Mouse (Mus musculus): Measurements from ENCODE around the gene Rhoa.
"Not testable (repeated sequence)": the region's sequence is repeated elsewhere in the genome, so short reads cannot be mapped to it uniquely, and the experiment has no call there.

Gene Rhoa

GRCm38 (mm10) chr9:108289347-108289746 is 16.6 kb upstream of the Rhoa start:
- DNase-seq, result no peak

DNA sequence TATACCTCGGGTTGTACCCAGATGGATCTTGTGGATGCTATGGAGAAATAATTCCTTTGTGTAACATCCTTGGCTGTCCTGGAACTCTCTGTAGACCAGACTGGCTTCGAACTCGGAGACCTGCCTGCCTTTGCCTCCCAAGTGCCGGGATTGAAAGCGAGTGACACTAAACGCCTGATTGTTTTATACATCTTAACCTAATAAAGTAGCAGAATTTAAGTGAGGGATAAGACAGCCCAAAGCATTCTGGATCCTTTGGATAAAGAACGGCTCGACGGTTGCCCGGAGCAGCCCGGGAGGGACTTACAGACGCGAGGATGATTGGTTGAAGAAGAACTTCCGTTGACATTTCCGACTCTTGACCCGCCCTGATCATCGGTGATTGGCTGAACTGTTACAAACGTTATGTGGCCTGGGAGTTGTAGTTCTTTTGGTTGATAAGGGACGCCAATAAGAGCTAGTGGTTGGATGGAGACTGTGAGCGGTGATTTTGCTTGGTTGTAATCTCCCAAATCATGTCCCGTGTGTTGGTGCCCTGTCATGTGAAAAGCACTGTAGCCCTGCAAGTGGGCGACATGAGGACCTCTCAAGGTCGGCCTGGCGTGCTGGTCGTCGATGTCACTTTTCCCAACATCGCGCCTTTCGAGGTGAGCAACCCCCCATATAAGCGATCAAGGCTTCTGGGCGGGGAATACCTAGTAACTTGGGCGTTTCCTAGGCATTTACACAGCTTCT is 15.7 kb upstream of the Rhoa start, which contains the start of gene Nicn1:
TSS of gene Nicn1 (plus strand) at position 414 of the 735 bp plus-strand sequence.
- peak; percentile 95 for DNase-seq

DNA sequence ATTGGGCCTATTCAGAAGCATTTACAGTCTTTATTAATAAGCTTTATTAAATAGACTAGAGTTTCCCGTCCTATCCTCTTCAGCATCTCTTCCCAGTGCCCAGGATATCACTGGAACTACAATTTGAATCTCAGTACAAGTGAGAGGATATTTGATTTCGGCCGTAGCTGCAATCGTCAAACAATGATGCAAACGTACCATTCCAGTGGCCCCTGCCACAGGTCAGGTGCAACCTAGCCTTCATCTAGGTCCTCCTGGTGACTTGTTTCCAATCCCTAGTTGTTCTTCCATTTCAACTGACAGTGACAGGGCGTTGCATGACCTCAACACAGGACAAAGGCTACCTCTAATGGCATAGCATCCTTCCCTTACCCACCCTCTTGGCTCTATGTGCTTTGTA is 15.2 kb upstream of the Rhoa start:
- no peak for DNase-seq

DNA sequence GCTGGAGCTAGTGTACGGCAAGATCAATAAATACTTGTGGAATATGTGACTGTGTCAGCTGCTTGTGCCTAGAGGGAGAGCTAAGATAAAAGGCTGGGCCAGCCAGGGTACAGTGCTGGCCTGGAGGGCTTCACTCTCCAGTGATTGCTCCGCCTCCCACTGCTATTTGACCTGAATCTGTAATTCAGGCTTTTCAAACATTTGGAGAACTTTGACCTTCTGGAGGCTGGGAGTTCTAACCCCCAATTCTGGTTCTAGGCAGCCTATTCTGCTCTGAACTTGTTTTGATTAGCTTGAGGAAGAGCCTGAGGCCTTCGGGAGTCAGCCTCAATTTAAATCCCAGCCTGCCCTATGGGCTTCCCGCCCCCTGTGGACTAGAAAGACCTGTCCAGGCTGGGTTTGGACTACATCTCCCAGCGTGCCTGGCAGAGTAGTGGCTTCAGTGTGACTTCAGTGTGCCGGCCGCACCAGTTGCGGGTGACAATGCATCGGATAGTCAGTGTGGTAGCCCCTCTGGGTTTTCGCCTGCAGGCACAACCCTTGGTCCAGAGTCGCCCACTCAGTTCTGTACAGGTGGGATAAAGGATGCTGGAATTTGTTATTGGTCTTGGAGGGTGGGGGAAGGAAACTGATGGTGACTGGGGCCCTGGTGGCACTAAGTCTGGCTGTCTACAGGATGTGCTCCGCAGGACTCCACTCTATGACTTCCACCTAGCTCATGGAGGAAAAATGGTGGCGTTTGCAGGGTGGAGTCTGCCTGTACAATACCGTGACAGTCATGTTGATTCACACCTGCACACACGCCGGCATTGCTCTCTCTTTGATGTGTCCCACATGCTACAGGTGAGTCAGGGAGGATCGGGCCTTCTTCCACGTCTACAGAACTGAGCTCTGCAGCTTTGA is 9.2 kb upstream of the Rhoa start, which contains the start of gene Amt:
TSS of gene Amt (plus strand) at position 401 of the 903 bp plus-strand sequence.
- peak; percentile 63 for DNase-seq

GRCm38 (mm10) chr9:108301853-108302252 is 4.1 kb upstream of the Rhoa start:
- no peak for DNase-seq

- DNase-seq, result no peak
Measured at GRCm38 (mm10) chr9:108304716-108305115, 1.2 kb upstream of the Rhoa start.

- DNase-seq, result no peak
Measured at GRCm38 (mm10) chr9:108305170-108305569, 759 bp upstream of the Rhoa start.

DNA sequence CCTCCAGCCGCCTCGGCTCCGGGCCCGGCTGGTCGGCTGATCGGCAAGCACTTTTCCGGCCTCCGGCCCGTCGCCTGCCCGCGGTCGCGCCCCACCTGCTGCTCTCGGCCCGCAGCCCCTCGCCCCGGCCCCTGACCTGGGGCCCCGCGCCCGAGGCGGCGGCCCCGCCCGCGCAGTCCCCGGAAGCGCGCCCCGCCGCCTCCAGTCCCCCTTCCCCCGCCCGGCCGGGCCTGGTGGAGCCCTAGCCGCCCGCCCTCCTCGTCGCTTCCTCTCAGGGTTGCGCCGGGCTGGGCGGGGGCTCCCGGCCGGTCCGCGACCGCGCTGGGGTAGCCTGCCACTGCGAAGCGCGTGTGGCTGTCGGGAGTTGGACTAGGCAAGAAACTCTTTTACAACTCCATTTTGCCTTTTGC is 647 bp downstream of the Rhoa start:
- no peak for DNase-seq

GRCm38 (mm10) chr9:108307021-108307807 is 1.3 kb downstream of the Rhoa start:
- no peak for DNase-seq

- DNase-seq, result no peak
Measured at GRCm38 (mm10) chr9:108308141-108308540, 2.2 kb downstream of the Rhoa start.

DNA sequence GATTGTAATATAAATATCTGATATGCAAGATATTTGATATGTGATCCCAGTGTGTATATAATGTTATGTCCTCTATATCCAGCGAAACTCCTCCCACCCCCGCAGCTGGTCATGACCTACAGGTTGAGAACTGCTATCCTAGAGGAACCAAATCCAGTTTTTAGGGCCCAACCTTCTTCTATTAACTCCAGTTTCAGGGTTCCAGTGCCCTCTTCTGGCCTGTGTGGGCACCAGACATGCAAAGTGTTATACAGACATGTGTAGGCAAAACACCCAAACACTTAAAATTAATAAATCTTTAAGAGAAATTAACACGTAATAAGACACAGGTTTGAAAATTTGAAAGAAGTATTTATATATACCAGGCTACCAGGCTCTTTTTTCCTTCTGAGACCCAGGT is 11.6 kb downstream of the Rhoa start:
- no peak for DNase-seq

GRCm38 (mm10) chr9:108318462-108318861 is 12.5 kb downstream of the Rhoa start:
- no peak for DNase-seq

- not testable (repeated sequence) for DNase-seq
Measured at GRCm38 (mm10) chr9:108322054-108322453, 16.1 kb downstream of the Rhoa start.

DNA sequence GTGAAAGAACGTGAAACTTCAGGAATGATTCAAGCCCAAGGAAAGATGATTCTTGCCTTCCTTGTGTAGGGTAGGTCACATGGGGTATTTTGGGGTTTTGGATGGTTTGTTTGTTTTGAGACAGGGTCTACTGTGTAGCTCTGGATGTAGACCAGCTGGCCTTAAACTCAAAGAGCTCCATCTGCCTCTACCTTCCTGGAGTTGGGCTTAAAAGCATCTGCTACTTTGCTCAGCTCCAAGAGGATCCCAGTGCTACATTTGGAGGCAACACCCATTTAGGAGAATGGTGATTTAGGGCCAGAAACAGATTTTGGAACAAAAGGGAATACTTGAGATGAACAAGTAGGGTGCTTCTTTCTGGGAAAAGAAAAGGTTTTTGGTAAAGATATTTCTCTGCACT is 18.9 kb downstream of the Rhoa start:
- DNase-seq, result peak; percentile 54

DNA sequence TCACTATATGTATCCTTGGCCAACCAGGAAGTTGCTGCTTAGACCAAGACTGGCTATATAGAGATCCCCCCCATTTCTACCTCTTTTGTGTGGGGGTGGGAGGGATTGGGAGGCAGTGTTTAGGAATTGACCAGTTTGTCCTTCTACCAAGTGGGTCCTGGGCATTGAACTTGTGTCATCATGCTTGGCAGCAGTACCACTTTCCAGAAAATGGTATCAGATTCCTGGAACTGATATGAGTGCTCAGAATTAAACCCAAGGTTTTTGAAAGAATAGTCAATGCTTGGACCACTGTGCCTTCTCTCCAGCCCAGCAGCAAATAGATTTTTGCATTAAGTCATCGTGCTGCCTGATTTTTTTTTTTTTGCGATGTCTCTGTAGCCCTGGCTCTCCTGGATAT is 19.9 kb downstream of the Rhoa start:
- no peak for DNase-seq

DNA sequence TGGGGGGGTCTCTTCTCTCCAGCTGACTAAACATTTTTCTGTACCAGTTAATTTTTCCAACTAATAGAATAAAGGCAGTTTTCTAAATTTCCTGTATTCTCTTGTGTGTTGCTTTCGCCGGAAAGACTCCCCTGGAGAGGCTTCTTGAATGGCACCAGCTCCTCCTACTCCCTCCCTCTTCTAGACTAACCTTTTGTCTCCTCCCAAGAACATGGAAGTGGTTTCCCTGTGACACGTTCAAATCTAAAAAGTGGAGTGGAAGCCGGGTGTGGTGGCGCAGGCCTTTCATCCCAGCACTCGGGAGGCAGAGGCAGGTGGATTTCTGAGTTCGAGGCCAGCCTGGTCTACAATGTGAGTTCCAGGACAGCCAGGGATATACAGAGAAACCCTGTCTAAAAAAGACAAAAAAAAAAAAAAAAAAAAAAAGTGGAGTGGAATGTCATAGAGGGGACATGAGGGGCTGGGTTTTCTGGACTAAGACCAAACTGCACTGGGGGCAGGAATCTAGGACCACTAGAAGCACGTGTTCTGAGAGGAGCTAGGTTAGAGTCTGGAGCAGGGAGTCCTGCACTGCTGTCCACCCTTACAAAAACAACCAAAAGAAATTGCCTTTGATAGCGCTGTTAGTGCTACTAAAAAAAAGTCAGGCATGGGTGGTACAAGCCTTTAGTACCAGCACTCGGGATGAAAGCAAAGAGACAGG is 32.1 kb downstream of the Rhoa start:
- DNase-seq, result no peak

DNA sequence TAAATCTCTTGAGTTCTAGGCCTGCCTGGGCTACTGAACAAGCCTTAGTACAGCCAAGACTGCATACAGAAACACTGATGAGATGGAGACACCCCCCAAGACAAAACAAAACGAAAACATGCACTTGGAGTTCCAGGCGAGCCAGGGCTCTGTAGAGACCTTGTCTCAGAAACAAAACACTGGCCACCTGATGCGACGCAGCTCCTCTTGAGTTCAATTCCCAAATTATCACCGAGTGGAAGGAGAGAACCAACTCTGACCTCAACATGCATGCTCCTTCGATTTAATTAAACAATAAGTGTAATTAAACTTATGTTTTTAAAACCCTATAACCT is 32.6 kb downstream of the Rhoa start:
- no peak for DNase-seq

- peak; percentile 87 for DNase-seq
Measured at GRCm38 (mm10) chr9:108338886-108339781, 33.2 kb downstream of the Rhoa start, which contains the start of gene Gpx1. Gene Gpx1, plus strand, starts transcription at chr9:108338903.

DNA sequence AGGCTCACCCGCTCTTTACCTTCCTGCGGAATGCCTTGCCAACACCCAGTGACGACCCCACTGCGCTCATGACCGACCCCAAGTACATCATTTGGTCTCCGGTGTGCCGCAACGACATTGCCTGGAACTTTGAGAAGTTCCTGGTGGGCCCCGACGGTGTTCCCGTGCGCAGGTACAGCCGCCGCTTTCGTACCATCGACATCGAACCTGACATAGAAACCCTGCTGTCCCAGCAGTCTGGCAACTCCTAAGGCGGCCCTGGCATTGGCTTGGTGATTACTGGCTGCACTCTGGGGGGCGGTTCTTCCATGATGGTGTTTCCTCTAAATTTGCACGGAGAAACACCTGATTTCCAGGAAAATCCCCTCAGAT is 33.9 kb downstream of the Rhoa start:
- DNase-seq, result peak; percentile 49

GRCm38 (mm10) chr9:108340258-108341138 is 34.6 kb downstream of the Rhoa start:
- DNase-seq, result no peak

GRCm38 (mm10) chr9:108341139-108341475 is 35.2 kb downstream of the Rhoa start:
- DNase-seq, result no peak

Data from cerebellum, adult 9-11 months (tissue).